Mouse (Mus musculus) kidney, postnatal 36 days (tissue): ENCODE data around the gene Fhl2.
"Not testable (repeated sequence)": the region's sequence is repeated elsewhere in the genome, so short reads cannot be mapped to it uniquely, and the experiment has no call there.

Source experiments
- DNase-seq, 2 experiments: peaks; one replicate each; pipeline ENCODE4 v3.0.0; 2021 to 2022; ENCODE audit warnings: mixed read lengths in 2 of 2

The Fhl2 gene

DNA sequence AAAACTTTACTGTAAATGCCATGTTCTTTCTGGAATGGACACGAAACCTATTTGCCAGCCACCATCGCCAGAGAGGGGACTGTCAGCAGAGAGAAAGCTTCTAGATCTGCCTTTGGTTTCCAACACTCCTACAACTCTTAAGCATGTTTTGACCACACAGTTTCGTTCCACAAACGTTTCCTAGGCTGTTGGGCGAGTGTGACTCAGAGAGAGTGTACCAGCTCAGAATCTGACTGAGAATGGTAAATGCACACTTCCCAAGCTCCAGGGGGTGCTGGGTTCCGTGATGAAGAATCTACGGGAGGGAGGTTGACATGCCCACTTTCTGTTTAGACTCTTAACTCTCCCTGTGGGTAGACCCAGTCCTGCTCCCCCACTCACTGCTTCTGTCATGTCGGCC, 5.7 kb downstream of the Fhl2 start:
- no peak for DNase-seq

DNA sequence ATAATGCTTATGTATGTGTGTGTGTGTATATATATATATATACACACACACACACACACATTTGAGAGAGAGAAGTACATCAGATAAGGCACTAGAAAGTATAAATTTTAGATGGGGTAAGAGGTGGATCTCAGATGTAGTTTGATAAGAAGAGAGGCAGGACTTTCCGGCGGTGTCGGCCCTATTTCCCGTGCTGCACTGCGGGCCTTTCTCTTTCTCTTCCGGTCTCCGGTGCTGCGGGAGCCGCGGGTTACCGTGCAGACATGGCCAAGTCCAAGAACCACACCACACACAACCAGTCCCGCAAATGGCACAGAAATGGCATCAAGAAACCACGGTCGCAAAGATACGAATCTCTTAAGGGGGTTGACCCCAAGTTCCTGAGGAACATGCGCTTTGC, 7.9 kb downstream of the Fhl2 start:
- not testable (repeated sequence) for DNase-seq

DNA sequence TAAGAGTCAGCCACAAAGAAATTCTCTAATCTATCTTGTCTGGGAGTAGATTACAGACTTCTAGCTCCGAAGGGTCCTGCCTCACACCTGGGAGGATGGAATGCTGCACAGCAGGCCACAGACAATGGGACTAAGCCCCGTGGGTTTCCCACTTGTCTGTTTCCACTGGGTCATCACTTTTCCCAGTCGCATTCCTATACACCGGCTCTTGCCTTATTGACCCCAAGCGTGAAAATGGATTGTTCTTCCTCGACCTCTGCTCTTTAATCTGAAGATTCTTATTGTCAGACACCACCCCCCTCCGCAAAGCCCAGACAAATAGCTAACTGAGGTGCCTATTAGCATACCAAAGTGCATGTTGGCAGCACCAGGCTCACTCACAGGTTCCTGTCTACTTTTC, 10.4 kb downstream of the Fhl2 start:
- DNase-seq = no peak

DNA sequence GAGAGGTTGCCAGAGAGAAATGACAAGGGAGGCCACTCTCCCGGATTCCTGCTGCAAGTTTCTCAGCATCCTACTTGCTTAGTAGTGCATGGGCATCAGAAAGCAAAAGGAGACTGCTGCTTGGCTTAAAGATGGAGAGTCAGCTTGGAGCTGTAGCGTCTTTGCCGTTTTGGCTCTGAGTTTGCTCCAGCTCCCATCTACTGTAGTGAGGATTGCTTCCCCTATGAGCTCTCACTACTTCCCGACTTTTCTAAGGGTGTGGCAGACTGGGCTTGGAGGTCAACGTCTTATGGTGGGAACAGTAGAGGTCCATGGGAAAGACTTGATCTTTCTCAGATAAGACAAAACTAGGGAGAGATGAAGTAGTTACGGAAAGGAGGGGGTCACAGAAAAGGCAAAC, 15.9 kb downstream of the Fhl2 start:
- DNase-seq = peak in 1 of 2 experiments; percentile 17

DNA sequence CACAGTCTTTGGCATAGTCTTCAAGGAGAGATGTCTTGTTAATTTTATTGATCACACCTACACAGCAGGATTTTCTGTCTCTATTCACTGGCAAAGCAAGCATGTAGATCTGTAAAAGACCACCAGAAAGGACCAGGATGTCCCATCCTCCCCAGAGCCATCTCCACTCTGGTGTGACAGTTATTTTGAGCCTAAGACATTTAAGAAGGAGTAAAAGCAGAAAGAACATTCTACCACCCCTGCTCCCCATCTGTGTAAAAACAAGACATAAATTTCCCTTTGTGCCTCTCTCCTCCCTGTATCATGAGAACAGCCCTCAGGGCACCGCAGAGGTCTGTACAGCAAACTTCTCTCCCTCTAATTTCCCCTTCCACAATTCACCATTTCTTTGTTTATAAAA, 18.0 kb downstream of the Fhl2 start:
- DNase-seq = no peak

DNA sequence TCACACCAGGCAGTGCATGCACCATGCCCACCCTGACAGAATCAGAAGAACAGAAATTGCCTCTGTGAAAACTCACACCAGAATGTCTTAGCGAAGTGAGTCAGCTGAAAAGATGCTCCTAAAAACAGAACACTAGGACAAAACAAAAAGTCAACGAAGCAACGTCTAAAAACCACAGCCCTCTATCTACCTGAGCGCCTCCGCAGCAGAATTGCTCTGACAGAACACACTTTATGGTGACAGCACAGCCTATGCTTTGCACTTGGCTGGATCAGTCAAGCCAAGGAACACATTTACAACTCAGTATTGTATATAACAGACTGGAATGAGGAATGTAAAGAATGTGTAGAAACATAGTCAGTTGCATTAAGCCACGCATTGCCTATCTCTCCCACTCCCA, 18.4 kb downstream of the Fhl2 start:
- no peak for DNase-seq

DNA sequence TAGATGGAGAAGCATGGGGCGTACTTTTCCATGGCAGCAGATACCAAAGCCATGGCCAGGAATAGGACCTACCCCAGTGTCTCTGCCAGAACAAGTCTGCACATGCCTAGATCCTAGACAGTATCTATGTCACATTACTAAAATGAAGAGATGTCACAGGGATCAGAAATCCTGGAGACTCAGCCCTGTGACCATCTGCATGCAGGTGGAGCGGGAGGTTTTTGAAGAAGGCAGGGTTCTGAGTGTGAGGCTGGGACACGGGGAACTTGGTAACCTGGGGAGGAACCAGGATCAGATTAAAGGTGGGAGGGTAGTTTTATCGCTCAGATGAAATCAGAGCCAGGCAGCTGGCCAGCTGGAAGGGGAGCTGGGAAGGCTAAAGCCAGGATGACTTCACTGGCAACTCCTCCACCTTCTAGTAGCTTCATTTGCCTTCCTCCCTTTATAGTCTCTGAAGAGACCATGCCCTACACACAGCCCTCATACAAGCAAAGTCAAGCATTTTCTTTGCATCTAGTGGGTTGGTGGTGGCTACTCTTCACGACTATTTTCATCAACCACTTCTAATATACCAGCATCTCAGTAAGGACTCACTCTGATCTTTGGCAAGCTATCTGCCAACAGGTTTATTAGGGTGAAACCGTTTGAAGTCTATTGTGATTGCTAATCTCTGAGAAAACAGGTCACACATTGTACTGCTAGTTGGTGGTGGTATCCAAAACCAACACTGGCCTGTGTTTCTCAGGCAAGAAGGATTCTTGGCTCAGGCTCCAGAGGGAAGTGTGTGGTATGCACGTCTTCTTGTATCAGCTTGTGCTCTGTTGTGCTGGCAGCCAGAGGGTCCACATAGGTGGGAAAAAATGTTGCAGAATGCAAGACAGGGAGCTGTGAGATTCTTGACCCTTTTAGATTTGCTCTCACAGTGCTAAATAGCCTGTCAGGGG, 23.2 kb downstream of the Fhl2 start:
- DNase-seq = no peak

DNA sequence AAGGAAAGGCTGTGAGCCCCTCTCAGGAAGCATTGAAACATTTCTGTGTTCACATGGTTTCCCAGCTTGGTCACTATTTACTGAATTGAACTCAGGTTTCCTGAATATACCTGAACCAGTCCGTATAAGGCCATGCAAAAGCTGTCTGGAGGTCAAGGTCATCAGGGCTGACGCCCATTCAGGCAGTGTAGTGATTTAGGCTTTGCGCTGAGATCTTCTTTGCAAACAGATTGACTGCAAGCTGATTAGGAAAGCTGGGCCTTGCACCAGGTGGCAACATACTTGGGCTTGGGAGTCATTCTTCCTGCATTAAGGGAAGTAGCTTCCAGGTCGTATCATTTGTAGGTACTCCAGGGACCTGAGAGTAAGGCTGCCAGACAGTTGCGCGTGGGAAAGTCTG, 25.0 kb downstream of the Fhl2 start:
- DNase-seq = no peak

DNA sequence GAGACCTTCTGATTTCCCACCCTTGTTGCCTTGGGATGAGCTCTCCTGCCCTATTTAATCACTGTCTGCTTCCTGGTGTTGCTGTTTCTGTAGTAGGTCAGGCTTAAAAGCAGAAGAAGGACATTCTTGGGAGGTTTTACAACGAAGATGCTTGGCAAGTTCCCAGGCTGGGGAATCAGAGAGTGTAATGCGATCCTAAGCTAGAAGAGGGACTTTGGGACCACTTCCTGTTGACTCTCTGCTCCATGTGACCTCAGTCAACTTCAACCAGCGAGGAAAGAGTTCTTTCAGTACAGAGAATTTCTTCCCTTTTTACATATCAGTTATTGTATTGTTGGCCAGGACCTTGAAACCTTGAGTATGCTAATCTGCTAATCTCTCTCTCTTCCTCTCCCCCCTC, 25.7 kb downstream of the Fhl2 start:
- peak in 1 of 2 experiments; percentile 39 for DNase-seq

DNA sequence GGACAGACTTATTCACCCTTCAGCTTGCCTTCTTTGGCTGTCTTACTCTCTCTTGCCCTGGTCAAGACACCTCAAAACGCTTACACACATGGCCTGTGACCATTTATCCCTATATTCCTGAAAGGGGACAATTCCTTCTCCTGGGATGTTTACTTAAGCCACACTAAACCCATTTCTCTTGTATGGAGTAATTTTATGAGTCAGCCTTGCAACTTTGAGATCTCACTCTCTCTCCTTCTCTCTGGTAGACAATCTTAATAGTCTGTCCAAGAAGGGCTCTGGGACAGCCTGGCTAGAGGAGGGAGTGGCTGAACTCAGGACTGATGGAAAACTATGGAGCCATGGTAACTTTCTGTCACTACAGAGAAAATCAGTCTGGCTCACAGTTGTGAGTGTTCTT, 27.1 kb downstream of the Fhl2 start:
- DNase-seq = no peak

DNA sequence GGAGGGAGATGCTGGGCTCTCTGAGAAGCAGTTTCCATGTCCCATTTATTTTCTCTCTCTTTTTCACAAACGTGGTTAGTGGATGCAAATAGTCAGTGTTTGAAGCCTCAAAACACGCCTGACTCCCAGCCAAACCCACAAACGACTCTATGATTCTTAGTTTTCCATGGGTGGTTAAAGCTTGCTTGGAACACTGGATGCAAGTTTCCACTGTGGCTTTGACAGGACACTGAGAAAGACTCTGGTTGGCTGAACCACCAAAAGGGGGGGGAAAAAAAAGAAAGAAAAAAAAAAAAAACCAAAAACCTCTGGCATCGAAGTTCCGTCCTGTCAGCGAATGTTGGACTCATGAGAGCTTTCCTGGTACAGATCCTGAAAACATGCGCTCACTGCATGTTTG, 27.6 kb downstream of the Fhl2 start:
- DNase-seq = no peak

DNA sequence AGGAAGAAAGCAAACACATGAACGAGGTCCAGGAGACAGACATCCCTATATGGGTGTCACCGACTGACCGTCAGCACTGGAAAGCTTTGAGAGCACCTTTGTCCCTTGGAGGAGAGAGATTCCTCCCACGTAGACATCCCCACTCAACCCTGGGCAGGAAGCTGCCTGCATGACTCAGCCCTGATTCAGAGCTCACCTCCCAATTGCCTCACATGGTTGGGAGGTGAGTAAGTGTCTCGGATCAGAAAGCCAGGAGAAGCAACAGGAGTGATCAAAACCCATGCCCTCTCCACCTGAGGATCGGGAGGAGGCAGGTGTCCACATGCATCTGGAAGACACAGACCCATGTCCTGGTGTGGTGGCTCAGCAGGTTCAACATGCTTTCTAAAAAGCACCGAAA, 28.2 kb downstream of the Fhl2 start:
- DNase-seq = no peak

DNA sequence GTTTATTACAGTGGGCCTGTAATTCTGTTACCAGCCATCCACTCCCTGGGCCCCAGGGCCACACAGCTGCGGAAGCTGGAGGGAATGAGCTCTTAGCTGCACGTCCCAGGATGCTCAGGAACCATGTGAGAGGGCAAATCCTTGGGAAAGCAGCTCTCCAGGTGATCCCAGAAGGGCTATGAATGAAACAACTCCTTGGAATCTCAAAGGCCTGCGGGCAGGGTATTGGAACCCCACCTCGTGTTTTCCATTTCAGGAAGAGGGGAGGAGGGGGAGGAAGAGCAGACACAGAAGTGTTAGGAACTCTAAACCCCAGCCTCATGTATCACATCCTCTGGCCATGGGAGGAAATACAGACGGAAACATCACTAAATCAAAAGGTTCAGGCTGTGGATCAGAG, 28.8 kb downstream of the Fhl2 start:
- DNase-seq = no peak

DNA sequence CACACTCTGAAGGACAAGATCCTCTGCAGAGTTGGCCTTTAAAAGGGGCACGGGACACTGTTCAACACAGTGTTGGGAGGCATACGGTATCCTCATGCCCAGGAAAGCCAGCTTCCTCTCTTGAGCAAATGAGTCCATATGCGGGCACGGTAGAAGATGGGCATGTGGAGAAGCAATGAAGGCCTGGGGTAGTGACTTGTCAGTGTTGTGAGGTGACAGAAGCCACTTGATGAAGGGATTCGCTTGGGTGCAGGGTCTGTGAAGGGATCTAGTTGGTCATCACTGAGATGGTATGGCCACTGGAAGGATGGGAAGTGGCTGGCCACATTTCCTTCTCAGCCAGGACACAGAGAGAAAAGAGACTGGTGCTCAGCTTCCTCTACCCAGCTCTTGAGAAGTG, 32.2 kb downstream of the Fhl2 start:
- no peak for DNase-seq

DNA sequence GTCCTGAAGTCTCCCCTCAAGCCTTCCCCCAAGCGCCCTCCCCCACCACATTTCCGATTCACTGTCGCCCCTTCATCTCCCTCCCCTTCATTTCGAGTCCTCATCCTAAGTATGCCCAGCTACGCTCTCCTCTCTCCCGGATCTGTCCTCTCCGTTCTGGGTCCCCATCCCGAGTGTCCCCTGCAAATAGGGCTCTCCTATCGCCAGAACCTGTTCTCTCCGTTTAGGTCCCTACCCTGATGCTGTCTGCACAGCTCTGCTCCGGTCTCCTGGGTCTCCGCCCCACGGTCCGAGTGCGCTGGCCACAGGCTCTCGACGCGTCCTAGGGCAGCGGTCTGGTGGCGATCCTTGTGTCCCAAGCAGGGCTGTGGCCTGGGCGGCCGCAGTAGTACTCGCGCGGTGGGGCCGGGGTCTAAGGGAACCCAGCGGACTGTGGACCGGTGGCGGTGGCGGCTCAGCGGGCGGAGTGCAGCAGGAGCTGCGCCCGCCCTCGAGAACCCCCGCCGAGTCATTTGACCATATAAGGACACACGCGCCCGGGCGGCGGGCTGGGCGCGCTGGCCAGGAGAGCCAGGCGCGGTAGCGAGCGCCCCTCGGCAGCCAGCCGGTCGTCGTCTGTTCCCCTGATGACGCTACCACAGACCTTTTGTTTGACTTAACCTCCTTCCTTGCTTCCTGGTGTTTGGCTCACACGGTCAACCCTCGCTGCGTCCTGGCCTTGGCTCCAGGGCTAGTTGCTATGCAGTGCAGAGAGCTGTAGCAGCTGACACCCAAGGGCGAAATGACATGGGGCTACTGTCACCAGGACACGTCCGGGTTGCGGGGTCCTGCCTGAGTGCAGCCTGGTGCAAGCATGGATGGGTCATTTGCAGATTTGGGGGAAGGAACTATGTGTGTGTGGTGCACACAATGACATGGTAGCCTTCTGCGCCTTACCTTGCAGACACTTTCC, 33.0 kb downstream of the Fhl2 start:
- peak; percentile 77 to 84 for DNase-seq

DNA sequence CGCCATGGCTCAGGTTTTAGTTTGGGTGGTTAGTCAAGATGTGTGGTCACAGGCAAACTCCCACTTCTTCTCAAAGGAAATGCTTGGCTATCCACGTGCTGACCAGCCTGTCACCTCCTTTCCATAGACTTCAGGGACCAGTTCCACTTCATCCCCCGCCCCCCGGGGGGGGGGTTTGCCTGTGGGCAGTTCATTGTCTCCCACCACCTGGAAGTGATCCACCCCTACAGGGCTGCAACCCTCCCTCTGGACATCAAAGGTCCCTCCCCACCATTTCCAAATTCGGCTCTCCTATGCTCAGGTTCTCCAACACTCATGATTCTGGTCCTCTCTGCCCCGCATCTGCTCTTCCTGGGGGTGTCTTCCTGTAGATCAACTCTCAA, 33.7 kb downstream of the Fhl2 start:
- no peak for DNase-seq

DNA sequence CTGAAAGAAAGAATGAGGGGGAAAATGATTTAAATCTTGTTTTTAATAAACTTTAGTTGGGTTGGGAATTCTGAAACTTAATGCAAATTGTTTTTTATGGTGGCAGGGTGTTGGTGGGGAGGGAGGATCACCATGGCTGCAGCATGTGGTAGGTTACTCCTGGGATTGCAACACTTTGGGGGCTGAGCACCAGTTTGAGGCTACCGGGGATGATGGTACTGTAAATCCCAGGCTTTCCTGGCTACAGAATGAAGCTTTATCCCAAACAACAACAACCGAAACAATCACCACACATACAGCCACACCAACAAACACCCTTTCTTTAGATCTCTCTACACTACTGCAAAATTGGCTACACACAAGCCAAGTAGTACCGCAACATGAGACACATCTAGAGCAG, 34.4 kb downstream of the Fhl2 start:
- DNase-seq = no peak

DNA sequence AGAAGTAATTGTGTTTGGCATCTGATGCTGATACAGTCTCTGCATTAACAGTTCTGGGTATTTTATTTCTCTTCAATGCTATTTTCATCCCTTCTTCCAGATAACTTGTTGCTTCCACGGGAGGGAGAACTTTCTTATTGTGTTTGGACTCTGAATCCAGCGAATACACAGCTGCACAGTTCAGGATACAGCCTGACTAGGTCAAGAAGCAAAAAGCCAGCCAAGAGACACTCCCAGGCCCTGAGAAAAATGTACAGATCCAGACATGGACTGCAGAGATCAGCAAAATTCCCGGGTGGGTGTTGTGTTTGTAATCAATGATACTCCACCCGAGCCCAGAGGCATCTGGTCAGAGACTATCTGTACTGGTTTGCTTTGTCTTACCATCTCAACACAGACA, 37.4 kb downstream of the Fhl2 start:
- no peak for DNase-seq

DNA sequence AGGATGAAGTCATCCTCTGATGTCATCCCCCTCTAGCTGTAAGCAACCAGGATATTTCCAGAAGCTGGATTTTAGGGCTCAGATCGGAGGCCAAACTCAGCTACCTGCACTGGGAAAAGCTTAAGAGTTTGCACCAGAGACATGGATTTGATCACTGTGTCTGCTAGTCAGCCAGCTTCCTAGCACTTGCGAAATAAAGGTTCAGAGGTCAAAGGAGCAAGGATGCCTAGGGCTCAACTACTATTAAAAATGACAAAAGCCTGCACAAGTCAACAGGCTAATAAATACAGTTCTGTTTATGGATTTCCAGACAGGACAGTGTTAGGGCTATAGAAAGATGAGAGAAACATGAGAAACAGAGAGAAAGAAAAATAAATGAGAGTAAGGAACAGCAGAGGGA, 38.9 kb downstream of the Fhl2 start:
- DNase-seq = peak in 1 of 2 experiments; percentile 49

DNA sequence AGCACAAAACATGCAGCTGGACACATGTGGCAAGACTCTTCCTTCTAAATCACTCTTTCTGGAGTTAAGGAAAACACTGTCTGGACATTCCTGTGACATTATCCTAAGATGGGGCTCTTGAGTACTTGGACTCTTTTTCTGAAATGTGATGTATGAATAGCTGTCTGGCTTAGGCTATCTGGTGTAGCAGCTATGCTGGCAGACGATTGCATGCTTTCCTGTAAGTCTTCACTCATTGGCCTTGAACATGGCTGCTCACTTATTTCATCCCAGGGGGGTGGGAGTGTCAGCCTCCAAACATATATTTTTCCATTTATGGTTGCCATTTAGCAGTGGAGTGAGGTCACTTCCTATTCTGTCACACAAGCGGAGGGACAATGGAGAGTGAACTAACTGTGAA, 42.3 kb downstream of the Fhl2 start:
- DNase-seq = no peak

DNA sequence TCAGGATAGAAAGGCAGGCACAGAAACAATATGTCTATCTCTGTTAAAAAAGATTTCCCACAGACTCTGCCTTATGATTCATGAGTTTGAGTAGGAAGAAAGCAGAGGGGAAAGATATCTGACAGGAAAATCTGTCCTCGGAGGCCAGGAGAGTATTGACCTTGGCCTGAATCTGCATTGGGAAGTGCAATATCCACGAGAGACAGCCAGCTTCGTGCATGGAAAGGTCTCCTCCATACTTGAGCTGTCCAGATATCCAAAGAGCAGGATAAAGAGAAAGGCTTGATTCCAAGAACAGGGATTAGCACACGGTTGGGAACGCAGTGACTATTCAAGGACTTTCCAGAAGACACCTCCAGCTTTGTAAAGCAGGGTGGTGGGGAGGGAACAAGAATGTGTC, 43.2 kb downstream of the Fhl2 start:
- DNase-seq = no peak

DNA sequence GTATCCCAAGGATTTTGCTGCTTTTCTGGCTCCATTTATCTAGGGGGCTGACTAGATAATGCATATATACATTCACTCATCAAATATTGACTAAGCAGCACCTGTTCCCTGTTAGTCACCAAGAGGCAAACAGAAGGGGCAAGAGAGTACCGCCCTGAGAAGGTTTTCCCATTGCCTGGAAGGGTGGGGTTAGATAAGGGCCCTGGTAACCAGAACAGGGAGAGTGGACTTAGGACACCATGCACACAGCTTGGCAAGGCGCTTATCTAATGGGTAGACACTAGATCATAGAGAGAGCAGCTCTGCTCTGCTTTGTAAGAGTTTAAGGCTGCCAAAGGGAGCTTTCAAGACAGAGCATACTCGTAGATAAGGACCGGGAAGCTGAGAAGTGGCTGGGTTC, 44.2 kb downstream of the Fhl2 start:
- no peak for DNase-seq

DNA sequence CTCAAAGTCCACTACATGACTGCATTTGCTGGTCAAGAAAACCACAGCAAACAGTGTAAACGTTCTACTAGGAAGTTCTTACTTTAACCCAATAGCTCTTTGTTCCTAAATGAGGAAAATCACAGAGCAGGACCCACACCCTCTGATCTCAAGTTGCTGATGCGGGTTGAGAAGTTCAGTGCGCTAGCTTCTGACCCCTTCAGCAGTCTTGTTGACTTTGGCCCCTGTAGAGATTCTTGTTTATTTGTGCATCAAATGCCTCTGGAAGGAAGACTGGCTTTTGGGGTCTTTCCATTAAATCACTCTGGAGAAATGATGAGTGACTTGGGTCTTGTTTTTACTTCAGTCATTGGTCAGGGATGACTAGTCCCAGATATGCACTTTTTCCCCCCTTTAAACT, 46.6 kb downstream of the Fhl2 start:
- peak in 1 of 2 experiments; percentile 57 for DNase-seq

DNA sequence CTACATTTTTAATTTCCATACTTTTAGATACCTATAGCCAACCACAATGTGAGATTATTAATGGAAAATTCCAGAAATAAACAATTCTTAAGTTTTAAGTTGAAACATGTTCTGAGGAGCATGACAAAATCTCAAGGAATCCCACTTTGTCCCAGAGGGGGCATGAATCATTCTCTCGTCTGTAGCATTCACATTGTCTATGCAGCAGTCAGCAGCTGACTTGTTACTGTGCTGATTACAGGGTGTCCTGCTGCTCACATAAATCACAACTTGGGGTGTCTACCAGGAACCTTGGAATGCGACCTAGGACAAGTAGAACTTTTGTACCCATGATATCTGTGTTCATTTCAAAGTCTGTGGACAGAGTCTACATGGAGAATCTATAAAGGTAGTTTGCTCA, 49.3 kb downstream of the Fhl2 start:
- DNase-seq = peak in 1 of 2 experiments; percentile 39
